Mouse (Mus musculus) v-Abl transformed pro-B cells (cell line): ENCODE results near the gene Rbbp5.

Source experiments
- in situ Hi-C, 2 experiments: fragments of 400-800 bp; cut with MboI; formaldehyde crosslinking; loops; one replicate each; pipeline ENCODE4 v1.15.1; 2025; ENCODE audit not compliant: unreplicated experiment in 2 of 2

Rbbp5 gene

DNA sequence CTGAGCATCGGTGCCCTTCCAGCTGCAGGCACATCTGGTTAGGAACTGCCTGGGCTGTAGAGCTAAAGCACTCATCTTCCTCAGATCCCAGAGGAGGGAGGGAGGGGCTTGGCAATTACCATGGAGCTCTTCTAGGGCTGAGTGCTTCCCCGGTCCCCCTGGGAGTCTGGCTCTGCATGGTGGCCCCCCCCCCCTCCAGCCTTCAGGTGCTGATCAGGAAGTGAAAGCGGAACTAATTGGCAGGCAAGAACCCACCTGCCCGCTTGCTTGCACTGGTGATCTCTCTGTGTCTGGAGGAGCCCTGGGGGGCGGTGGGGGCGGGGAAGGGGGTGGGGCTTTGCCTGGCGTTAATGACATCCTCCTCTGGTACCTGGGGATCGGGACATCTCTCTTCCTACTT lies 56.7 kb downstream of the Rbbp5 start:
- in situ Hi-C loops, result loop anchor here in 1 of 2 experiments (25.0 kb wide), 1 partner anchor 428 kb away; no protein-coding TSS in a partner anchor

GRCm38 (mm10) chr1:132535541-132535940 lies 58.4 kb downstream of the Rbbp5 start:
- in situ Hi-C loops, result loop anchor here in 1 of 2 experiments (25.0 kb wide), 1 partner anchor 427 kb away; no protein-coding TSS in a partner anchor

DNA sequence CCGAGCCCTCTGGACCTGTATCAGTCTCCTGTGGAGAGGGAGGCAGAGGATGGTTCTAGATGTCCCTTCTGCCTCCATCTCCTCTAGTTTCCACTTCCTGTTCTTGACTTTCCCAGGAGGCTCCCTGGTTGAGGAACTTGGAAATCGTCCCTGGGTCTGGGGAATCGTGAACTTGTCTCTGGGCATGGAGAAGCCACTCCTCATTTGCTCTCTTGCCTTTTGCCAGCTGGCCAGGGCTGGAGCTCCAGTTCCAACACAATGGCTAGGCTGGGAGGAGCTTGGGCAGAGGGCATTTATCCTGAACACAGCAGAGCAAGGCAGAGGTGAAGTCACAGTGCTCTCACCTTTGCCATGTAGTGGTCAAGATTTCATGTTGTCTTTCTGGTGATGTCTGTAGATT lies 59.3 kb downstream of the Rbbp5 start:
- in situ Hi-C loops, result loop anchor here in 1 of 2 experiments (25.0 kb wide), 1 partner anchor 426 kb away; no protein-coding TSS in a partner anchor

DNA sequence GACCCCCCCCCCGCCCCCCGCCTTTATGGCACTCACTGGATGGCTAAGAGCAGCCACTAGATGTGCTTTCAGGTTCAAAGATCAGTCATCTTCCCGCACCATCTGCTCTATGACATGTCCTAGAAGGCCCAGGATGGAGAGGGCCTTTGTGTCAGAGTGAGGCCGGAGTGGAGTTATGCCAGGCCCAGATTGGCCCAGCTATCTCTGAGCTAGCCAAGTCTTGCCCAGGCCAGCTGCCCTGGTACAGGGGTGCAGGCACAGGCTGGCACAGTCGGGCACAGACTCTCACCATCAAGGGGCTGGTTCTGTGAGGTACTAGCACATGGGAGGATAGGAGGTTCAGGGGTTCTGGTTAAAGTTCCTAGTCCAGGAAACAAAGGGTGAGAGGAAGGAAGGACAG lies 60.6 kb downstream of the Rbbp5 start:
- in situ Hi-C loops, result loop anchor here in 1 of 2 experiments (25.0 kb wide), 1 partner anchor 425 kb away; no protein-coding TSS in a partner anchor

- in situ Hi-C loops, result loop anchor here in 1 of 2 experiments (25.0 kb wide), 1 partner anchor 422 kb away; no protein-coding TSS in a partner anchor
Observed at GRCm38 (mm10) chr1:132540701-132541100, 63.5 kb downstream of the Rbbp5 start.

- in situ Hi-C loops, result loop anchor here in 1 of 2 experiments (25.0 kb wide), 1 partner anchor 421 kb away; no protein-coding TSS in a partner anchor
Observed at GRCm38 (mm10) chr1:132541171-132541823, 64.1 kb downstream of the Rbbp5 start.

GRCm38 (mm10) chr1:132541824-132542599 lies 64.8 kb downstream of the Rbbp5 start:
- in situ Hi-C loops, result loop anchor here in 1 of 2 experiments (25.0 kb wide), 1 partner anchor 420 kb away; no protein-coding TSS in a partner anchor

- in situ Hi-C loops, result loop anchor here in 1 of 2 experiments (25.0 kb wide), 1 partner anchor 419 kb away; no protein-coding TSS in a partner anchor
Observed at GRCm38 (mm10) chr1:132542762-132543306, 65.7 kb downstream of the Rbbp5 start, which contains the start of gene Cntn2. Cntn2 (minus strand) TSS chr1:132543256.

GRCm38 (mm10) chr1:132543789-132544188 lies 66.6 kb downstream of the Rbbp5 start:
- in situ Hi-C loops, result loop anchor here in 1 of 2 experiments (25.0 kb wide), 1 partner anchor 419 kb away; no protein-coding TSS in a partner anchor
